Mouse (Mus musculus): ENCODE measurements around the gene Prpf3. TPM values are rescaled to one million over a fixed set of nuclear protein-coding genes. Genes with fewer than 3 reads are reported as not detected.

Prpf3 gene
- polyA plus RNA-seq, 1 experiment from 2014 or later, result 75.7 TPM

Other genes starting within 250 kb of the Prpf3 start
- gene Ensa, start 230.9 kb downstream of the Prpf3 start, polyA plus RNA-seq (2016; fragmentation: Nextera tagmentation; extraction: Ambion mirVana), result 82.6 and 90.0 TPM in 2 replicates
- 69.9 and 75.7 TPM in 2 replicates for gene Mcl1, start 197.1 kb downstream of the Prpf3 start, polyA plus RNA-seq (2016; fragmentation: Nextera tagmentation; extraction: Ambion mirVana)
- gene Adamtsl4, start 168.0 kb downstream of the Prpf3 start, polyA plus RNA-seq (2016; fragmentation: Nextera tagmentation; extraction: Ambion mirVana), result 0.71 and 1.4 TPM in 2 replicates
- gene Ecm1, start 116.3 kb downstream of the Prpf3 start, polyA plus RNA-seq (2016; fragmentation: Nextera tagmentation; extraction: Ambion mirVana), result 4.1 and 4.4 TPM in 2 replicates
- gene Tars2, start 95.7 kb downstream of the Prpf3 start, polyA plus RNA-seq (2016; fragmentation: Nextera tagmentation; extraction: Ambion mirVana), result 56.9 and 60.5 TPM in 2 replicates
- 26.5 and 27.8 TPM in 2 replicates for gene Rprd2, start 37.0 kb downstream of the Prpf3 start, polyA plus RNA-seq (2016; fragmentation: Nextera tagmentation; extraction: Ambion mirVana)
- gene Mrps21, start 15.6 kb upstream of the Prpf3 start, polyA plus RNA-seq (2016; fragmentation: Nextera tagmentation; extraction: Ambion mirVana), result 344 and 355 TPM in 2 replicates
- 8.5 and 10.2 TPM in 2 replicates for gene Ciart, start 26.4 kb upstream of the Prpf3 start, polyA plus RNA-seq (2016; fragmentation: Nextera tagmentation; extraction: Ambion mirVana)
- gene BC028528, start 36.1 kb upstream of the Prpf3 start, polyA plus RNA-seq (2016; fragmentation: Nextera tagmentation; extraction: Ambion mirVana), result 11.1 and 11.6 TPM in 2 replicates
- 29.0 and 31.5 TPM in 2 replicates for gene Aph1a, start 38.1 kb upstream of the Prpf3 start, polyA plus RNA-seq (2016; fragmentation: Nextera tagmentation; extraction: Ambion mirVana)
- 74.2 and 78.4 TPM in 2 replicates for gene Car14, start 48.8 kb upstream of the Prpf3 start, polyA plus RNA-seq (2016; fragmentation: Nextera tagmentation; extraction: Ambion mirVana)
- gene Anp32e, start 73.4 kb upstream of the Prpf3 start, polyA plus RNA-seq (2016; fragmentation: Nextera tagmentation; extraction: Ambion mirVana), result 304 and 327 TPM in 2 replicates
- gene Plekho1, start 140.1 kb upstream of the Prpf3 start, polyA plus RNA-seq (2016; fragmentation: Nextera tagmentation; extraction: Ambion mirVana), result 79.8 and 91.8 TPM in 2 replicates
- gene Vps45, start 202.6 kb upstream of the Prpf3 start, polyA plus RNA-seq (2016; fragmentation: Nextera tagmentation; extraction: Ambion mirVana), result 36.5 and 38.9 TPM in 2 replicates
- gene Otud7b, start 248.6 kb upstream of the Prpf3 start, polyA plus RNA-seq (2016; fragmentation: Nextera tagmentation; extraction: Ambion mirVana), result 18.7 and 23.3 TPM in 2 replicates

Measured in limb, embryonic 12.5 days (tissue).